Mouse (Mus musculus) brain, embryonic 18.5 days (tissue): Measurements from ENCODE around the gene Ptch1.

ENCODE experiments used
- DNase-seq: peaks from one replicate; pipeline ENCODE4 v3.0.0-alpha.2; 2012; ENCODE audit warnings: low read depth, low spot score

The Ptch1 gene

GRCm38 (mm10) chr13:63563781-63564625, 9.4 kb downstream of the Ptch1 start:
- DNase-seq = no peak

- no peak for DNase-seq
Measured at GRCm38 (mm10) chr13:63562972-63563780, 10.2 kb downstream of the Ptch1 start.

GRCm38 (mm10) chr13:63562141-63562971, 11.0 kb downstream of the Ptch1 start:
- no peak for DNase-seq

- no peak for DNase-seq
Measured at GRCm38 (mm10) chr13:63558297-63558890, 15.0 kb downstream of the Ptch1 start.

- DNase-seq = no peak
Measured at GRCm38 (mm10) chr13:63556431-63556830, 17.0 kb downstream of the Ptch1 start.

GRCm38 (mm10) chr13:63555885-63556284, 17.5 kb downstream of the Ptch1 start:
- no peak for DNase-seq

GRCm38 (mm10) chr13:63554569-63554968, 18.8 kb downstream of the Ptch1 start:
- DNase-seq = no peak

GRCm38 (mm10) chr13:63553436-63553835, 20.0 kb downstream of the Ptch1 start:
- no peak for DNase-seq

GRCm38 (mm10) chr13:63552291-63552932, 21.0 kb downstream of the Ptch1 start:
- DNase-seq = no peak

- DNase-seq = no peak
Measured at GRCm38 (mm10) chr13:63551552-63552290, 21.7 kb downstream of the Ptch1 start.

GRCm38 (mm10) chr13:63550367-63550766, 23.0 kb downstream of the Ptch1 start:
- no peak for DNase-seq

GRCm38 (mm10) chr13:63549210-63549609, 24.2 kb downstream of the Ptch1 start:
- no peak for DNase-seq

- no peak for DNase-seq
Measured at GRCm38 (mm10) chr13:63548571-63548970, 24.8 kb downstream of the Ptch1 start.

GRCm38 (mm10) chr13:63545291-63545690, 28.1 kb downstream of the Ptch1 start:
- DNase-seq = no peak

GRCm38 (mm10) chr13:63544967-63545253, 28.5 kb downstream of the Ptch1 start:
- DNase-seq = no peak

- no peak for DNase-seq
Measured at GRCm38 (mm10) chr13:63544119-63544966, 29.1 kb downstream of the Ptch1 start.

GRCm38 (mm10) chr13:63543459-63543858, 29.9 kb downstream of the Ptch1 start:
- no peak for DNase-seq

- no peak for DNase-seq
Measured at GRCm38 (mm10) chr13:63542796-63543384, 30.5 kb downstream of the Ptch1 start.

- DNase-seq = no peak
Measured at GRCm38 (mm10) chr13:63541510-63541909, 31.9 kb downstream of the Ptch1 start.
